Mouse (Mus musculus): ENCODE results near the gene Tln2.

The Tln2 gene

GRCm38 (mm10) chr9:67477445-67477844 is 82.1 kb downstream of the Tln2 start:
- DNase-seq (ENCODE audit: low spot score) = no peak

DNA sequence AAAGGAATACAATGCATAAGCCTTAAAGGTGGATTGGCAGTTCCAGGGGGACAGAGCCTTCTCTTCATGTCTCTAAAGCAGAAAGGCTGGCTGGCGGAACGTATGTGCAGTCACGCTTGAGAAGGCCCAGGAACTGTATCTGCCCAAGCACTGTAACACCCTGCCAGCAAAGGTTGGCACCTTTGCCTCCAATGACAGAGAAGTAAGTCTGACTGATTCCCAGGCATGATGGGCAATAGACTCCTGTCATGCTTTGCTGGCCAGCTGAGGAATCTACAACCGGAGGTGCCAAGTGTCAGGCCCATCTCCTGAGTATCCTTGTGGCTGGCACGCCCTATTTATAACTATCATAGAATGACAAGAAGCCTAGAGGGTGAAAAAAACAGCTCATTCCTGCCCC is 83.3 kb downstream of the Tln2 start:
- no peak for DNase-seq (ENCODE audit: low spot score)

- no peak for DNase-seq (ENCODE audit: low spot score)
Measured at GRCm38 (mm10) chr9:67463440-67464122, 95.9 kb downstream of the Tln2 start.

DNA sequence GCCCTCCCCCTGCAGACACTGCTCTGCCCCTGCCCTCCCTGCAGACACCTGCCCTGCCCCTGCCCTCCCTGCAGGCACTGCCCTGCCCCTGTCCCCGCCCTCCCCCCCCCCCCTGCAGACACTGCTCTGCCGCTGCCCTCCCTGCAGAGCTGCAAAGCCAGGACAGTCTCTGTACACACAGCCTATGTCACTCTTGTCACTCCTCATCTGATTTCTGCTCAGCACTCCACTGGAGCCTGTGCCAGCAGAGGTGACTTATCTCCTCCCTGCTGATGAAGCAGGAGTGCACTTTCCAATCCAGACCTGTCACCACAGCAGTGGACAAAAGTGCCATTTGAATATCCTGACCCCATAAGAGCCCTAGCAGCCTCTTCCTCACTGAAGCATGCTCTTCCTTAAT is 118.0 kb downstream of the Tln2 start:
- no peak for DNase-seq (ENCODE audit: low spot score)

GRCm38 (mm10) chr9:67437511-67437910 is 122.0 kb downstream of the Tln2 start:
- DNase-seq (ENCODE audit: low spot score) = no peak

- DNase-seq (ENCODE audit: low spot score) = peak; percentile 27
Measured at GRCm38 (mm10) chr9:67435333-67436154, 124.0 kb downstream of the Tln2 start.

GRCm38 (mm10) chr9:67429199-67429892 is 130.2 kb downstream of the Tln2 start:
- DNase-seq (ENCODE audit: low spot score) = no peak

GRCm38 (mm10) chr9:67428306-67429047 is 131.0 kb downstream of the Tln2 start:
- no peak for DNase-seq (ENCODE audit: low spot score)

DNA sequence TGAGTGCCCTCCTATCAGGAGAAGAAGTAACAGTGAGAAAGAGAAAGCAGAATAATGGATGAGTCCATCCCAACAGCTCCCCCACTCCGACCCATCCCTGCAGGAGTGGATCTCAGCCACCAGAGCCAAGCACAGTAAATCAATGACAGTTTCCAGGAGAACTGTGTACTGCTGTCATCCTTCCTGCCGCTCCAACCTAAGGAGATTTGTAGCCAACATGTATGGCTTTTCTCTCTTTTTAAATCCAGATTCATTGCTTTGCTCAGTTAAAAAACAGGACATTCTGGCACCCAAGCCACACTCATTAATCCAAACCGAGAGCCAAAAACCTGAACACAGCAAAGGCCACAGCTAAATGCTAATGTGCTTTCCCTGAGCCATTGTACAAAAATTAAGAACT is 133.2 kb downstream of the Tln2 start:
- DNase-seq (ENCODE audit: low spot score) = no peak

DNA sequence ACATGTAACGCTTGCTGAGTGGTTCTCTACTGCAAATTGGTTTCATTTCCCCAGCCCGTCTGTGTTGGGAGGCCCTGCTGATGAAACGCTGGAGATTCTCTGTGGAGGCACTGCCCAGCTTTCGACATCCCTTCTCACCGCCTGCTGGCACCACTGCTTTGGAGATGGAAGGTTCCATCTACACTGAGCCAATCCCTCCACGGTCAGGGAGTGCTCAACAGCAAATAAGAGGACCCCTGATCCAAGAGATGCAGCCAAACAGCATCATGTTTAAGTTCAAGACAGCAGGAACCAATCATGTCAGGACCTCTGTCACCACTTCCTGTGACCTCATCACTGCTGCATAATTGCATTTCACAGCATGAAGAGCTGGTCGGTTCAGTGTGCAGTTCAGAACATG is 135.4 kb downstream of the Tln2 start:
- no peak for DNase-seq (ENCODE audit: low spot score)

DNA sequence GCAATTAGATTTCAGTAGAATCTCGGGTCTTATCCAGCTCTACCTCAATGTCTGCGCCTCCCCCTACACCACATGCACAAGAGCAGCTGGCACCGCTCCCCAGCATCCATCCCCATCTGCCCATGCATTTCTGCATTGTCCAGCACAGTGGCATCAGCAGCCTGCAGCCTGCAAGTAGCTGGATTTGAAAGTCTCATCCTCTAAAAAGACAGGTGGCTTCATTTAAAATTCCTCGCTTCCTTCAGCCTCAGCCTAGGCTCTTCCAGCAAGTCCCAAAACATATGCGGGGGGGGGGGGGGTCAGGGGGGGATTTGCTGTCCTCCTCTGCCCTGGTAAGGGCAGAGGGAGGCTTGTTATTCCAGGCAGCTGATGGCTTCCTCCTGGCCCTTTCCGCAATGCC is 141.4 kb downstream of the Tln2 start:
- no peak for DNase-seq (ENCODE audit: low spot score)

DNA sequence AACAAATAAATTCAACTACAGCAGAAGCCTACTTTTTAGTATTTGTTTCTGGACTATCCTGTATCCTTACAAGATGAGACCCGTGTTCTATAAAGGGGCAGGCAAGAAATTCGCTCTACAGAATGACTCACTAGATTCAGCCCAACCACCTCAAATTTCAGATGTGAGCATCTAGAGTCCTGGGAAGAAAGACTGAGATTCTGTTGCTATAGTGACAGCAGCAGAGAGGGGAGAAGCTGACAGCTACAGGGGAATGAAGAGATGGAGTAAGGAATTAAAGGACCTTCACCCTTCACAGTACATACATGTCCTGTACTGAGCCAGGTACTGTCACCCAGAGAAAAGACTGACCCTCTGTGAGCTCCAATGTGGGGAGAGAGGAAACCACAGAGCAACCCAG is 148.8 kb downstream of the Tln2 start:
- no peak for DNase-seq (ENCODE audit: low spot score)

- no peak for DNase-seq (ENCODE audit: low spot score)
Measured at GRCm38 (mm10) chr9:67404736-67405135, 154.8 kb downstream of the Tln2 start.

- no peak for DNase-seq (ENCODE audit: low spot score)
Measured at GRCm38 (mm10) chr9:67399563-67399962, 159.9 kb downstream of the Tln2 start.

DNA sequence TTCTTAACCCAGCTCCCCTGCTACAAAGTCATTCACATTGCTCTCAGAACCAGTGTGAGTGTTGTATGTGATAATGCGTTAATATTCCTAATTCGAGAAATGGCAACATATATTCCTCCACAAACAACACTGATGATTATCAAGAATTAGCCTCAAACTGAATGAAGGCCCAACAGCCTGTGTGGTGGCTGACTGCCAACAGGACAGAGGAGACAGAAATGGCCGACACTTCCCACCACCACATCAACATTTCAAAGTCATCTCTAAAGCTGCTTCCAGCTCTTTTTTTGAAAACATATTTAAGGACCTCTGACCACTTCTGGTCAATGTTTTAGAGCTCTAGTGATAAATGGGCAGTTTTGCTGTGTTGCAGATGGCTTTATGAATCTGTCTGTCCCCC is 161.7 kb downstream of the Tln2 start:
- DNase-seq (ENCODE audit: low spot score) = no peak

GRCm38 (mm10) chr9:67396446-67396845 is 163.1 kb downstream of the Tln2 start:
- no peak for DNase-seq (ENCODE audit: low spot score)

DNA sequence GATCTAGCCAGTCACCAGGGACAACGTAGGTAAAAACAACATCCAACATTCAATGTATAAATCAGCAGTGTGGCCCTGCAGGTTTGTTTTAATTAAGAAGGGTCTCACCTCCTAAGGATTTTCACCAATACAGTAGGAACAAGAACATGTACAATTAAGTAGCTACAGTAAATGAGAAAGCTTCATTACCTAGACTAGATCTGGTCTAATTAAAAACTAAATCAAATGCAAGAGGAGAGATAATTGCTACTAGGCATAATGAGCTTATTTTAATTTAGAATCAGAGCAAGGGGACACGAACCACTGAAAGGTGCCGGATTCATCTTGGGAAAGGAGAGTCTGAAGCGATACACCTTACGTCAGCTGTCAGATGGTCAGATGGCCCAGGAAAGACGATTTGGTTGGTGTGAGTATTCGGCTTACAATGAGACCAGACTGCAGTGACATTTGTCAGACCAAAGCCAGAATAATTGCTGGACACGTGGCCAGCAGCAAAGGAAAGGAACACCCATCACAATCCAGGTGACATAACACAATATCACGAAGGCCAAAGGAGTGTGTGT is 175.4 kb downstream of the Tln2 start:
- no peak for DNase-seq (ENCODE audit: low spot score)

DNA sequence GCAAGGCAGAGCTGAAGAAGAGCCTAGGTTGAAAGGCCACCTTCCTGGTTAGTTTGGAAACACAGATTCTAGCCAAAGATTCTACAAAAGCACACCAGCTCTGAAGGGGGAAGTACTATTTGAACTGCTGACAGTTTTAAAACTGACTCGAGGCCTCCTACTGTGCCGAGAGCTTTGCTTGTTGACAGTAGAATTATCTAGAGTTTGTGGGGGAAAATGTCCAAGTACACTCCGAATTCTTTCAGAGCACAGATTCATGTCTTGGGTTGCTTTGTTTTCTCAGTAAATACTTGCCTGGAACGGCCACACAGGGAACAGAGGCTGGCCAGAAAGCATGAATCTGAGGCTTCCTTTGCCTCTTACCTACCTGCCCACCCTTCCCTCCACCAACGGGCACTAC is 179.4 kb downstream of the Tln2 start:
- no peak for DNase-seq (ENCODE audit: low spot score)

GRCm38 (mm10) chr9:67378772-67379171 is 180.7 kb downstream of the Tln2 start:
- DNase-seq (ENCODE audit: low spot score) = no peak

DNA sequence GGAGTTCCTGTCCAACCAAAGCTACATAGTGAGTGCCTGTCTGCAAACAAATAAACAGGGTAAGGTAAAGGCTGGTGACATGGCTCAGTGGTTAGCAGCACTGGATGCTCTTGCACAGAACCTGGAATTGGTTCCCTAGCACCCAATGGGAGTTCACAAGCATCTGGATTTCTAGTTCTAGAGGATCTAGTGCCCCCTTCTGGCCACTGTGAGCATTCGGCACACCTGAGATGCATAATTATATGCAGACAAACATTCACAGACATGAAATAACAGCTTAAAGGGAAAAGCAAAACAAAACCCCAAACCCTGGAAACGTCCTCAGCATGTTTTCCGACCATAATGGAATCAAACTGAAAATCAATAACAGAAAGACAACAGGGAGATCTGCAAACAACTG is 191.4 kb downstream of the Tln2 start:
- no peak for DNase-seq (ENCODE audit: low spot score)

DNA sequence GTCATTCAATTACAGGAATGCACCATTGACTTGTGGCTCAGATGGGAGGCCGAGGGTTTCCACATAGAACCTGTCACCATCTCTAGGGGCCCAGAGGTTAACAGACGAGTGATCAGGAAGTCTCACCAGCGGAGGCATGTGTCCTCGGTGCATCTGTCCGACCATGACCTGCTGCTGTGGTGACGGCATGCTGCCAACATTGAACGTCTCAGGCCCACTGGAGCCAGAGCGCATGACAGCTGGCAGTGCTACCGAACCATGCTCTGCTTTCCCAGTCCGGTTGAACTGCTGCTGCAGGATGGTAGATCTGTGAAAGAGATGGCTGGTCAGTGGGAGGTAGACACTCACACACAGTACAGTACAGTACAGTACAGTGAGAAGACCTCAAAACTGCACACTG is 197.0 kb downstream of the Tln2 start:
- DNase-seq (ENCODE audit: low spot score) = no peak

GRCm38 (mm10) chr9:67362053-67362452 is 197.4 kb downstream of the Tln2 start:
- no peak for DNase-seq (ENCODE audit: low spot score)
